Mouse (Mus musculus): Measurements from ENCODE around the gene Zfp352. TPM values are rescaled to one million over a fixed set of nuclear protein-coding genes. Genes with fewer than 3 reads are reported as not detected.

The Zfp352 gene
- 0.03 and 0.04 TPM in 2 replicates for polyA plus RNA-seq (2012; rRNA removed)

DNA sequence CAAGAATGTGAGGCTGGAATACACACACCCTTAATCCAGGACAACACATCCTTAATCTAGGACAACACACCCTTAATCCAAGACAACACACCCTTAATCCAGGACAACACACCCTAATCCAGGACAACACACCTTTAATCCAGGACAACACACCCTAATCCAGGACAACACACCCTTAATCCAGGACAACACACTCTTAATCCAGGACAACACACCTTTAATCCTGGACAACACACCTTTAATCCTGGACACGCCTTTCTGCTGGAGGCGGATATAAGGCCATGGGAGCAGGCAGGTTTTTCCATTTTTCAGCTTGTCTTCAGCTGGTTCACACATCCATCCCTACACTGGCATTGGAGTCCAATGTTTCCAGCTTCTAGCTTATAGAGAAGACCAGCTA, at the start of gene Zfp352:
Gene Zfp352 (plus strand): TSS at position 301 of the 400 bp plus-strand sequence.

